Mouse (Mus musculus): ENCODE data around the gene Frmpd3. TPM values are rescaled to one million over a fixed set of nuclear protein-coding genes. Genes with fewer than 3 reads are reported as not detected.

Gene Frmpd3
- polyA plus RNA-seq, 1 experiment from 2014 or later = 0.13 TPM

GRCm38 (mm10) chrX:140478231-140478630, 136.2 kb downstream of the Frmpd3 start:
- 94% methylated on average over 6 of the region's 6 CpGs for WGBS
- Histone ChIP-seq H3K4me3 (no peak overlapping the region), H3K4me1 (no peaks in the 10 kb centered on the region), H3K27ac (no peak overlapping the region), H3K36me3 (peaks cover 33% of the 10 kb centered on the region), H3K27me3 (ENCODE audit: low read depth, poor library complexity, severe bottlenecking) (peaks cover 68% of the 10 kb centered on the region), H3K9me3 (replicated peaks) (no peaks in the 10 kb centered on the region)
- no peak for DNase-seq (ENCODE audit: low spot score)

DNA sequence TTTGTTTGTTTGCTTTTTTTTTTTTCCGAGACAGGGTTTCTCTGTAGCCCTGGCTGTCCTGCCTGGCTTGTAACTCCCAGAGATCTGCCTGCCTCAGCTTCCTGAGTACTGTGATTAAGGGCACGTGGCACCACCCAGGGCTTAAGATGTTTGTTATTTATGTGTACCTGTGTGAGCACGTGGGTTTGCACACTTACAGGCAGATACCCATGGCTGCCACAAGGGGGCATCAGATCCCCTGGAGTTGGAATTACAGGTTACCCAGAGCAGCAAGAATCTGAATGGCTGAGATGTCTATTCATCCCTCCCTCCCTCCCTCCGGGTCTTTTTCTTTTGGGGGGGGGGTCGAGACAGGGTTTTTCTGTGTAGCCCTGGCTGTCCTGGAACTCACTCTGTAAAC, 137.1 kb downstream of the Frmpd3 start:
- peak; percentile 45 for DNase-seq (ENCODE audit: low spot score)

More for the DNA sequence above, 137.1 kb downstream of the Frmpd3 start:
- H3K27ac ChIP-seq = no peak overlapping the region
- H3K4me3 ChIP-seq = no peak overlapping the region
- H3K9me3 ChIP-seq (replicated peaks) = no peaks in the 10 kb centered on the region
- H3K27me3 ChIP-seq (ENCODE audit: low read depth, poor library complexity, severe bottlenecking) = peaks cover 66% of the 10 kb centered on the region
- 69% methylated on average over 5 of the region's 5 CpGs for WGBS
- H3K4me1 ChIP-seq = no peaks in the 10 kb centered on the region
- peaks cover 27% of the 10 kb centered on the region for H3K36me3 ChIP-seq

MicroRNA genes within 50 kb of the gene (microRNA counts, 519-probe panel; counts per million panel counts)
- 684 counts per million, percentile 72 among the panel's probes with 10 or more counts for microRNA mmu-miR-3475

Small RNA genes lying within 50 kb of the gene (microRNA-seq; reads per million reads assigned to microRNA genes)
- gene Mir3475 = 11.1 reads per million, percentile 19 among the genes with 10 or more reads in this experiment

Other genes starting within 250 kb of the Frmpd3 start
- gene Prps1, start 114.3 kb downstream of the Frmpd3 start, polyA plus RNA-seq (2016; fragmentation: Nextera tagmentation; extraction: Ambion mirVana) = 95.7 and 111 TPM in 2 replicates

All from limb, embryonic 10.5 days (tissue).